23 mouse cellular contexts compared by ENCODE assay signal in genomic region chr1:42894695-42895094, GRCm38 (mm10). TPM values are rescaled to one million over a fixed set of nuclear protein-coding genes. Genes with fewer than 3 reads are reported as not detected.
A peak's percentile ranks its signal among the peaks of the same experiment; 100 is the strongest.
DNase-seq lines count a peak whose midpoint lies in the region; ATAC-seq and TF ChIP-seq lines count a peak whose summit lies in the region.
"Had no signal": no experiment of that assay in that cellular context is flagged by ENCODE, and none has a peak within 500 bp of the region (broad histone marks: within the 10 kb centered on the region; RNA-seq: fewer than 3 reads in every experiment).

No protein-coding gene starts in this region.

- no peak for TF ChIP-seq CTCF in lung, postnatal 0 days (IDR thresholded peaks at IDR 0.05)
- no peak for TF ChIP-seq CTCF in lung, adult 2 months (IDR thresholded peaks at IDR 0.05; ENCODE audit: insufficient read depth, low read length)

- H3K4me2 ChIP-seq in lung, embryonic 16.5 days (ENCODE audit: low read depth, low read length) = no peak overlapping the region
- H3K4me2 ChIP-seq in lung, postnatal 0 days (replicated peaks; ENCODE audit: low read depth, low read length) = no peak overlapping the region

- H3K9me3 ChIP-seq in lung, embryonic 16.5 days (ENCODE audit: control insufficient read depth, low read length) = no peaks in the 10 kb centered on the region
- H3K9me3 ChIP-seq in lung, postnatal 0 days (ENCODE audit: low read length) = no peaks in the 10 kb centered on the region
- H3K9me3 ChIP-seq: G1E had no signal

- DNase-seq in lung, postnatal 10 days = no peak
- peak; percentile 20 for DNase-seq in lung, postnatal 0 days (ENCODE audit: low spot score)
- DNase-seq in lung, adult 2 months = no peak
- DNase-seq in lung, postnatal 25 days (ENCODE audit: low spot score) = peak; percentile 35
- no peak for DNase-seq in lung, postnatal 14 days
- peak; percentile 21 for DNase-seq in lung, postnatal 36 days
- DNase-seq in lung, postnatal 4 days = no peak
- DNase-seq: adrenal gland, adult 2 months; adrenal gland, adult 8-10 months; adrenal gland, postnatal 10 days; adrenal gland, postnatal 14 days; adrenal gland, postnatal 25 days; adrenal gland, postnatal 36 days; B cell, adult 2 months; cerebellum, adult 11 months; cerebellum, adult 11-12 months had no signal

- peaks cover 2% of the 10 kb centered on the region for H3K36me3 ChIP-seq in lung, embryonic 16.5 days (ENCODE audit: control insufficient read depth, insufficient read depth, low read length)
- H3K36me3 ChIP-seq in lung, postnatal 0 days (ENCODE audit: insufficient read depth, low read length) = peaks cover 5% of the 10 kb centered on the region

- no peak overlapping the region for H3K4me3 ChIP-seq in lung, embryonic 16.5 days (ENCODE audit: low read length)
- H3K4me3 ChIP-seq in lung, postnatal 0 days (ENCODE audit: low read depth, low read length) = no peak overlapping the region
- H3K4me3 ChIP-seq in lung, adult 2 months (replicated peaks; ENCODE audit: extremely low read depth, low read depth, low read length) = no peak overlapping the region

- peak; percentile 59; the same call in 1 of the 2 replicates for ATAC-seq in lung, embryonic 16.5 days (ENCODE audit: low read depth)
- peak; percentile 50; the same call in 1 of the 2 replicates for ATAC-seq in lung, postnatal 0 days
- ATAC-seq: activated CD4-positive, CD25-positive, alpha-beta regulatory T cell, adult 4 months; CD4-positive, CD25-positive, alpha-beta regulatory T cell, adult 4 months; Patski had no signal

- no peaks in the 10 kb centered on the region for H3K4me1 ChIP-seq in lung, embryonic 16.5 days (replicated peaks; ENCODE audit: control insufficient read depth, insufficient read depth, low read length)
- H3K4me1 ChIP-seq in lung, postnatal 0 days (ENCODE audit: insufficient read depth, low read depth, low read length) = no peaks in the 10 kb centered on the region
- peaks cover 2% of the 10 kb centered on the region; the same call in 1 of the 2 replicates for H3K4me1 ChIP-seq in lung, adult 2 months (ENCODE audit: control insufficient read depth, insufficient read depth, low read length)

- no peak for TF ChIP-seq POLR2A in lung, adult 2 months (IDR thresholded peaks at IDR 0.05; ENCODE audit: borderline replicate concordance, extremely low read depth, low read depth, low read length)

- no peak overlapping the region for H3K27ac ChIP-seq in lung, embryonic 16.5 days (ENCODE audit: low read length)
- H3K27ac ChIP-seq in lung, postnatal 0 days (ENCODE audit: low read length) = no peak overlapping the region

- no peak overlapping the region for H3K9ac ChIP-seq in lung, embryonic 16.5 days (ENCODE audit: low read length)
- H3K9ac ChIP-seq in lung, postnatal 0 days (replicated peaks; ENCODE audit: low read depth) = no peak overlapping the region

- peak; percentile 30; the same call in 1 of the 2 replicates for TF ChIP-seq EP300 in lung, postnatal 0 days (IDR thresholded peaks at IDR 0.05)

- no peaks in the 10 kb centered on the region for H3K27me3 ChIP-seq in lung, embryonic 16.5 days (ENCODE audit: control insufficient read depth, insufficient read depth, low read depth, low read length)
- H3K27me3 ChIP-seq in lung, postnatal 0 days (replicated peaks; ENCODE audit: insufficient read depth, low read length) = no peaks in the 10 kb centered on the region
- H3K27me3 ChIP-seq: CH12.LX, Patski had no signal

RNA-seq across cellular contexts. Expression of gene Mrps9, which starts 43.7 kb away (rescaled TPM):
- 46.5 and 46.6 TPM in 2 replicates for polyA plus RNA-seq in lung, embryonic 16.5 days (2015; fragmentation: Nextera tagmentation; extraction: Ambion mirVana)
- 41.1 and 41.2 TPM in 2 replicates for polyA plus RNA-seq in lung, postnatal 0 days (2015; fragmentation: Nextera tagmentation; extraction: Ambion mirVana)
- 14.2 and 26.8 TPM in 2 replicates for polyA plus RNA-seq in lung, adult 2 months (2012; rRNA removed)

RNA-seq across cellular contexts. Expression of gene Gpr45, which starts 58.0 kb away (rescaled TPM):
- polyA plus RNA-seq in lung, embryonic 16.5 days (2015; fragmentation: Nextera tagmentation; extraction: Ambion mirVana) = 2.6 and 2.9 TPM in 2 replicates
- 1.2 and 1.7 TPM in 2 replicates for polyA plus RNA-seq in lung, postnatal 0 days (2015; fragmentation: Nextera tagmentation; extraction: Ambion mirVana)
- polyA plus RNA-seq in lung, adult 2 months (2012; rRNA removed) = 0.31 and 0.53 TPM in 2 replicates
- polyA plus RNA-seq: C2C12, G1E, Patski had no signal

Comparison
In these comparisons a context has a peak if more than half of its experiments do, and no peak if none do; other contexts are left out.
1. DNase-seq: peak in lung, postnatal 0 days (single experiment), lung, postnatal 25 days (single experiment) and lung, postnatal 36 days (single experiment); none in lung, postnatal 10 days (single experiment), lung, adult 2 months (single experiment), lung, postnatal 14 days (single experiment) and lung, postnatal 4 days (0 of 2).